Mouse (Mus musculus) CH12.LX (cell line): ENCODE results near the gene Zfpl1. TPM values are rescaled to one million over a fixed set of nuclear protein-coding genes. Genes with fewer than 3 reads are reported as not detected.
A peak's percentile ranks its signal among the peaks of the same experiment; 100 is the strongest.

Source experiments
- DNase-seq: peaks from one replicate; pipeline ENCODE4 v3.0.0-alpha.2; 2013; ENCODE audit errors: extremely low read depth
- H3K27ac ChIP-seq: 2 replicates; pipeline ENCODE4 v1.5.1; 2012; ENCODE audit warnings: low read depth, mild to moderate bottlenecking, control low read depth, moderate library complexity; ENCODE audit not compliant: insufficient read depth
- H3K27me3 ChIP-seq: replicated peaks from 2 replicates; pipeline ENCODE3; 2012; ENCODE audit warnings: inconsistent platforms
- H3K36me3 ChIP-seq, 2 experiments: replicated peaks in 1 of 2; 2 replicates each; pipeline versions ENCODE3 to v1.6.1; 2012; ENCODE audit warnings: inconsistent platforms in 1 of 2, low read length in 1 of 2, mild to moderate bottlenecking in 1 of 2, mixed read lengths in 1 of 2, moderate library complexity in 1 of 2; ENCODE audit not compliant: control insufficient read depth in 1 of 2, insufficient read depth in 1 of 2
- H3K4me1 ChIP-seq, 2 experiments: 2 replicates each; pipeline ENCODE4 v1.6.1; 2012; ENCODE audit warnings: inconsistent platforms in 1 of 2, moderate library complexity in 1 of 2; ENCODE audit not compliant: insufficient read depth in 2 of 2, control insufficient read depth in 1 of 2
- H3K4me2 ChIP-seq: 2 replicates; pipeline ENCODE4 v1.6.1; 2012; ENCODE audit warnings: low read depth, mild to moderate bottlenecking, control low read depth; ENCODE audit not compliant: poor library complexity, insufficient read depth, severe bottlenecking
- H3K4me3 ChIP-seq, 3 experiments: fragments of 150-350 bp in 1 of 3; sonication (generic) in 1 of 3; replicated peaks in 1 of 3; 2 replicates each; pipeline versions ENCODE3 to v1.5.1; 2011 to 2012; ENCODE audit warnings: low read depth in 2 of 3, low read length in 2 of 3, mild to moderate bottlenecking in 2 of 3, moderate library complexity in 2 of 3, control low read depth in 1 of 3, improper control_type of control experiment in 1 of 3, inconsistent platforms in 1 of 3, mixed read lengths in 1 of 3; ENCODE audit not compliant: poor library complexity in 1 of 3
- H3K79me2 ChIP-seq: replicated peaks from 2 replicates; pipeline ENCODE4 v1.6.1; 2012; ENCODE audit warnings: mild to moderate bottlenecking, moderate library complexity; ENCODE audit not compliant: control insufficient read depth, poor library complexity, insufficient read depth, severe bottlenecking; ENCODE audit errors: extremely low read depth
- H3K9ac ChIP-seq: 2 replicates; pipeline ENCODE4 v1.6.1; 2012; ENCODE audit warnings: low read depth, mild to moderate bottlenecking, control low read depth, moderate library complexity; ENCODE audit not compliant: insufficient read depth
- H3K9me3 ChIP-seq: replicated peaks from 2 replicates; pipeline ENCODE3; 2012; ENCODE audit warnings: low read length, inconsistent platforms, mixed read lengths
- CHD2 ChIP-seq: IDR thresholded peaks from 2 replicates; pipeline ENCODE4 v1.6.1; 2011; ENCODE audit warnings: low read length, improper control_type of control experiment
- CTCF ChIP-seq, 2 experiments: IDR thresholded peaks in 1 of 2; conservative IDR thresholded peaks in 1 of 2; 2 replicates each; pipeline ENCODE4 v1.5.1; 2011 to 2012; ENCODE audit warnings: low read depth in 2 of 2, low read length in 2 of 2, improper control_type of control experiment in 1 of 2, inconsistent platforms in 1 of 2, mild to moderate bottlenecking in 1 of 2, moderate library complexity in 1 of 2
- E2F4 ChIP-seq: IDR thresholded peaks from 2 replicates; pipeline ENCODE4 v1.6.1; 2011; ENCODE audit warnings: low read depth, low read length, improper control_type of control experiment; ENCODE audit not compliant: insufficient replicate concordance
- ELF1 ChIP-seq: IDR thresholded peaks from 2 replicates; pipeline ENCODE4 v1.6.1; 2014; ENCODE audit warnings: low read depth, mild to moderate bottlenecking, inconsistent platforms, low read length, improper control_type of control experiment
- HCFC1 ChIP-seq: IDR thresholded peaks from 2 replicates; pipeline ENCODE4 v1.6.1; 2012; ENCODE audit warnings: low read depth, mild to moderate bottlenecking, inconsistent platforms, low read length, improper control_type of control experiment
- IRF4 ChIP-seq: IDR thresholded peaks from 2 replicates; pipeline ENCODE4 v1.6.1; 2014; ENCODE audit warnings: low read depth, mild to moderate bottlenecking, inconsistent platforms, low read length, improper control_type of control experiment
- JUN ChIP-seq: IDR thresholded peaks from 2 replicates; pipeline ENCODE4 v1.6.1; 2011; ENCODE audit warnings: low read depth, mild to moderate bottlenecking, low read length, improper control_type of control experiment, moderate library complexity; ENCODE audit not compliant: insufficient read depth
- KAT2A ChIP-seq: IDR thresholded peaks from 2 replicates; pipeline ENCODE4 v1.6.1; 2012; ENCODE audit warnings: low read length, improper control_type of control experiment, inconsistent platforms; ENCODE audit not compliant: insufficient replicate concordance
- MAFK ChIP-seq: IDR thresholded peaks from 2 replicates; pipeline ENCODE4 v1.6.1; 2011; ENCODE audit warnings: low read length, improper control_type of control experiment; ENCODE audit not compliant: insufficient replicate concordance
- MAX ChIP-seq: IDR thresholded peaks from 2 replicates; pipeline ENCODE4 v1.6.1; 2011; ENCODE audit warnings: low read length, improper control_type of control experiment
- MAZ ChIP-seq: IDR thresholded peaks from 2 replicates; pipeline ENCODE4 v1.6.1; 2012; ENCODE audit warnings: low read depth, mild to moderate bottlenecking, inconsistent platforms, low read length, improper control_type of control experiment, moderate library complexity
- MEF2A ChIP-seq: IDR thresholded peaks from 2 replicates; pipeline ENCODE4 v1.6.1; 2014; ENCODE audit warnings: low read depth, mild to moderate bottlenecking, inconsistent platforms, low read length, improper control_type of control experiment, borderline replicate concordance
- MXI1 ChIP-seq: IDR thresholded peaks from 2 replicates; pipeline ENCODE4 v1.6.1; 2011; ENCODE audit warnings: mild to moderate bottlenecking, low read depth, low read length, improper control_type of control experiment
- NELFE ChIP-seq: IDR thresholded peaks from 2 replicates; pipeline ENCODE4 v1.6.1; 2011; ENCODE audit warnings: low read depth, low read length, improper control_type of control experiment
- POLR2A ChIP-seq: IDR thresholded peaks from 2 replicates; pipeline ENCODE4 v1.6.1; 2011; ENCODE audit warnings: low read depth, mild to moderate bottlenecking, improper control_type of control experiment, low read length
- POLR2AphosphoS2 ChIP-seq: IDR thresholded peaks from 2 replicates; pipeline ENCODE4 v1.6.1; 2011; ENCODE audit warnings: low read depth, low read length, improper control_type of control experiment
- RCOR1 ChIP-seq: conservative IDR thresholded peaks from 2 replicates; pipeline ENCODE4 v1.6.1; 2012; ENCODE audit warnings: low read depth, mild to moderate bottlenecking, inconsistent platforms, low read length, improper control_type of control experiment
- SIN3A ChIP-seq: IDR thresholded peaks from 2 replicates; pipeline ENCODE4 v1.6.1; 2012; ENCODE audit warnings: low read length, improper control_type of control experiment, inconsistent platforms
- TBP ChIP-seq: conservative IDR thresholded peaks from 2 replicates; pipeline ENCODE4 v1.6.1; 2011; ENCODE audit warnings: low read depth, low read length, improper control_type of control experiment
- TCF12 ChIP-seq: IDR thresholded peaks from 2 replicates; pipeline ENCODE4 v1.6.1; 2014; ENCODE audit warnings: low read depth, mild to moderate bottlenecking, inconsistent platforms, low read length, improper control_type of control experiment
- ZMIZ1 ChIP-seq: IDR thresholded peaks from 2 replicates; pipeline ENCODE4 v1.6.1; 2012; ENCODE audit warnings: low read depth, mild to moderate bottlenecking, inconsistent platforms, low read length, improper control_type of control experiment
- dilution Hi-C: fragments of 300-500 bp; cut with MboI; formaldehyde crosslinking; loops from 2 replicates; pipeline ENCODE4 v1.14.3; 2020; ENCODE audit warnings: low sequenced_read_pairs; ENCODE audit not compliant: extremely low pct_unique_long_range_greater_than_20kb, extremely low pct_ligation_motif_present
- in situ Hi-C: fragments of 300-500 bp; cut with MboI; formaldehyde crosslinking; loops from 3 replicates; pipeline ENCODE4 v1.14.3; 2019; ENCODE audit warnings: low sequenced_read_pairs, low pct_ligation_motif_present, low pct_unique_long_range_greater_than_20kb, mixed read lengths
- polyA plus RNA-seq: library from polyadenylated mRNA; unstranded; fragments of >175 nt; gene quantifications from 2 replicates; pipeline ENCODE4 v1.2.1, GENCODE M21; 2012; ENCODE audit warnings: low read depth; ENCODE audit not compliant: insufficient read length
- total RNA-seq, 2 experiments: library from RNA; depleted of rRNA; stranded (reverse); fragments of 300-350 nt in 1 of 2; fragments of >200 nt in 1 of 2; gene quantifications; 2 replicates each; pipeline ENCODE4 v1.2.3; 2012 to 2014

Zfpl1 gene
- total and polyA plus RNA-seq, 3 experiments: 26.1 to 40.9 (median 26.8) TPM

- H3K4me1 ChIP-seq: peaks cover 8 to 25% of the 10 kb centered on the region in 2 experiments
- no peak overlapping the region for H3K4me2 ChIP-seq
- H3K79me2 ChIP-seq: 0 out of 2 replicates have a peak, but pooled peaks cover 3% of the 10 kb centered on the region
- dilution Hi-C loops (no loop called here), in situ Hi-C loops (loop anchor here (10.0 kb wide), 1 partner anchor 104 kb away; the partner anchor contains the start of gene Pola2)
- H3K27me3 ChIP-seq: no peaks in the 10 kb centered on the region
- TF ChIP-seq MAFK: no peak
- TF ChIP-seq CTCF (conservative IDR thresholded peaks at IDR 0.05 in 1 of 2, IDR thresholded peaks at IDR 0.05 in 1 of 2; ENCODE audit: low read depth in 2 of 2, low read length in 2 of 2): peak in 1 of 2 experiments; percentile 29; a peak in 2 of 4 replicates
- no peak overlapping the region for H3K27ac ChIP-seq
- DNase-seq: no peak
- H3K4me3 ChIP-seq: no peak overlapping the region
- H3K9me3 ChIP-seq: no peaks in the 10 kb centered on the region
- H3K9ac ChIP-seq: no peak overlapping the region
- H3K36me3 ChIP-seq: peaks cover 44 to 58% of the 10 kb centered on the region in 2 experiments
Measured at GRCm38 (mm10) chr19:6068951-6069350, 15.8 kb downstream of the Zfpl1 start.

DNA sequence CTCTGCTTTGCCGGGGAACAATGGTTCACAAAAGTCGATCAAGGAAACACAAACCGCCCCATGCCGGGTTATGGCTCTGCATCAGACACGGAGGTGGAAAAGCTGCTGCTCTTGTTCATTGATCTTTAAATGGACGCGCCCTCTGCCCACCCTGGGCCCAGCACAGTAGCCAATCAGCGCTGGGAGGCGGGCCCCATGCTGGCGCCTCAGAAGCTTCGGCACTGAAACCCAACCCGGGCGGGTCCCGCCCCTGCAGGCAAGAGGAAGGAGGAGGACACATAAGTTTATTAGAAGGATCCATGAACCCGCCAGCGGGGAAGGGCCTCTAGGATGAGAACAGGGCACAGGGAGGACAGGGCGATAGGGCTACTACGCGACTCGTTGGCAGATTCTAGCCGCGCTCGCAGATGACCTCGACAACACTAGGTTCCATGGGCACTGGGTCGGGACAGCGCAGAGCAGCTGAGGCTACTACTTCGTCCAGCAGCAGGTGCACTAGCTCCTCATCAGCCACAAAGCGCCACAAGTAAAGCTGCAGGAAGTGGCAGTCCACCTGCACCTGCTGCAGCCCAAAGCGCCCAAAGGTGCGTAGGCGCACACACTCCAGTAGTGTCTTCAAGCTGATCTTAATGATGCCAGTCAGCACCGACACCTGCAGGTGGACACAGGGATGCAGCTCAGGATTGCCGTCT is 16.9 kb downstream of the Zfpl1 start, which contains the start of gene Tm7sf2:
Tm7sf2 (minus strand) TSS at position 650 of the 692 bp plus-strand sequence.
- Histone ChIP-seq H3K9ac (peak within 1 kb of the TSS; percentile 30), H3K27ac (0 out of 2 replicates have a peak within 1 kb of the TSS, but pooled peaks have one; percentile 0), H3K79me2 (peaks cover under 1% of the 10 kb centered on the region; the same call in 1 of the 2 replicates), H3K27me3 (no peaks in the 10 kb centered on the region), H3K4me1 (peaks cover 12 to 36% of the 10 kb centered on the region in 2 experiments), H3K4me3 (peak within 1 kb of the TSS; percentile 42 to 53 (median 47)), H3K36me3 (peaks cover 38 to 59% of the 10 kb centered on the region in 2 experiments), H3K9me3 (no peaks in the 10 kb centered on the region), H3K4me2 (peak within 1 kb of the TSS; percentile 88)
- 0 out of 2 replicates have a peak, but pooled peaks have one; percentile 13 for TF ChIP-seq MEF2A
- peak; percentile 19; the same call in 1 of the 2 replicates for TF ChIP-seq IRF4
- 0 out of 2 replicates have a peak, but pooled peaks have one; percentile 20 for TF ChIP-seq RCOR1
- TF ChIP-seq HCFC1: peak; percentile 40
- peak; percentile 67 for TF ChIP-seq POLR2A
- no peak for TF ChIP-seq ELF1
- TF ChIP-seq TCF12: no peak
- TF ChIP-seq CTCF (conservative IDR thresholded peaks at IDR 0.05 in 1 of 2, IDR thresholded peaks at IDR 0.05 in 1 of 2; ENCODE audit: low read depth in 2 of 2, low read length in 2 of 2): 0 out of 4 replicates have a peak, but pooled peaks of 1 of the 2 experiments have one; percentile 7
- TF ChIP-seq CHD2: peak; percentile 68
- TF ChIP-seq JUN: no peak
- TF ChIP-seq TBP: 0 out of 2 replicates have a peak, but pooled peaks have one; percentile 48
- TF ChIP-seq NELFE: peak; percentile 67
- peak; percentile 77; the same call in 1 of the 2 replicates for TF ChIP-seq POLR2AphosphoS2
- TF ChIP-seq MAX: 0 out of 2 replicates have a peak, but pooled peaks have one; percentile 31
- no peak for TF ChIP-seq KAT2A
- peak; percentile 29; the same call in 1 of the 2 replicates for TF ChIP-seq ZMIZ1
- peak; percentile 64 for TF ChIP-seq MXI1
- TF ChIP-seq MAZ: 0 out of 2 replicates have a peak, but pooled peaks have one; percentile 32
- no peak for TF ChIP-seq E2F4
- TF ChIP-seq SIN3A: peak; percentile 55; the same call in 1 of the 2 replicates
- in situ Hi-C loops: loop anchor here (10.0 kb wide), 1 partner anchor 103 kb away; the partner anchor contains the start of gene Pola2
- peak; percentile 86 for DNase-seq
- dilution Hi-C loops: no loop called here
